Mouse (Mus musculus): ENCODE measurements around the gene Pigr.

The Pigr gene
- long read RNA-seq, experiment 1: 0 reads
- long read RNA-seq, experiment 2: 0 reads

- intact Hi-C loops (cut with DNase I): no loop called here
Observed at GRCm38 (mm10) chr1:130826448-130826847, at the start of gene Pigr. TSS of gene Pigr (plus strand) at chr1:130826684.

- intact Hi-C loops (cut with DNase I): loop anchor here (5.0 to 10.0 kb wide), 3 partner anchors 63 to 235 kb away; partner anchors contain the start of genes Gm29427 and Yod1
Observed at GRCm38 (mm10) chr1:130779867-130780266, 46.6 kb upstream of the Pigr start.

- intact Hi-C loops (cut with DNase I): loop anchor here (5.0 to 10.0 kb wide), 2 partner anchors 92 to 239 kb away; no protein-coding TSS in a partner anchor
Observed at GRCm38 (mm10) chr1:130784054-130784453, 42.4 kb upstream of the Pigr start.

GRCm38 (mm10) chr1:130787001-130787400 is 39.5 kb upstream of the Pigr start:
- intact Hi-C loops (cut with DNase I): loop anchor here (5.0 to 10.0 kb wide), 2 partner anchors 210 to 242 kb away; no protein-coding TSS in a partner anchor

GRCm38 (mm10) chr1:130789512-130790451 is 36.7 kb upstream of the Pigr start:
- intact Hi-C loops (cut with DNase I): loop anchor here (5.0 to 10.0 kb wide), 2 partner anchors 212 to 245 kb away; no protein-coding TSS in a partner anchor

- intact Hi-C loops (cut with DNase I): no loop called here
Observed at GRCm38 (mm10) chr1:130795331-130795730, 31.2 kb upstream of the Pigr start.

- intact Hi-C loops (cut with DNase I): no loop called here
Observed at GRCm38 (mm10) chr1:130796967-130797684, 29.4 kb upstream of the Pigr start.

- intact Hi-C loops (cut with DNase I): no loop called here
Observed at GRCm38 (mm10) chr1:130798037-130798436, 28.4 kb upstream of the Pigr start.

GRCm38 (mm10) chr1:130798551-130798950 is 27.9 kb upstream of the Pigr start:
- intact Hi-C loops (cut with DNase I): no loop called here

- intact Hi-C loops (cut with DNase I): no loop called here
Observed at GRCm38 (mm10) chr1:130799399-130799798, 27.1 kb upstream of the Pigr start.

GRCm38 (mm10) chr1:130800602-130801001 is 25.9 kb upstream of the Pigr start, which contains the start of gene Fcamr:
TSS of gene Fcamr (plus strand) at chr1:130800902.
- intact Hi-C loops (cut with DNase I): no loop called here

GRCm38 (mm10) chr1:130801511-130801910 is 25.0 kb upstream of the Pigr start:
- intact Hi-C loops (cut with DNase I): no loop called here

GRCm38 (mm10) chr1:130802976-130803375 is 23.5 kb upstream of the Pigr start:
- intact Hi-C loops (cut with DNase I): no loop called here

- intact Hi-C loops (cut with DNase I): no loop called here
Observed at GRCm38 (mm10) chr1:130804279-130804678, 22.2 kb upstream of the Pigr start.

GRCm38 (mm10) chr1:130810906-130811305 is 15.6 kb upstream of the Pigr start:
- intact Hi-C loops (cut with DNase I): no loop called here

- intact Hi-C loops (cut with DNase I): no loop called here
Observed at GRCm38 (mm10) chr1:130811316-130811715, 15.2 kb upstream of the Pigr start.

- intact Hi-C loops (cut with DNase I): no loop called here
Observed at GRCm38 (mm10) chr1:130819737-130820136, 6.7 kb upstream of the Pigr start.

- intact Hi-C loops (cut with DNase I): no loop called here
Observed at GRCm38 (mm10) chr1:130820316-130821148, 6.0 kb upstream of the Pigr start.

- intact Hi-C loops (cut with DNase I): no loop called here
Observed at GRCm38 (mm10) chr1:130821149-130821471, 5.4 kb upstream of the Pigr start.

- intact Hi-C loops (cut with DNase I): no loop called here
Observed at GRCm38 (mm10) chr1:130821911-130822625, 4.4 kb upstream of the Pigr start.

All from adrenal gland (tissue).